Mouse (Mus musculus): ENCODE results near the gene Sohlh2. TPM values are rescaled to one million over a fixed set of nuclear protein-coding genes. Genes with fewer than 3 reads are reported as not detected.

Sohlh2 gene
- polyA plus RNA-seq, 1 experiment from 2014 or later: not detected

GRCm38 (mm10) chr3:55222502-55222901 lies 40.7 kb downstream of the Sohlh2 start:
- WGBS: 87% methylated on average over 2 of the region's 2 CpGs
- H3K9ac ChIP-seq (ENCODE audit: low read depth, low read length): no peak overlapping the region
- H3K4me1 ChIP-seq (replicated peaks; ENCODE audit: control insufficient read depth, insufficient read depth, low read length): no peaks in the 10 kb centered on the region
- no peak overlapping the region for H3K27ac ChIP-seq (ENCODE audit: low read depth, low read length)
- H3K36me3 ChIP-seq (ENCODE audit: control insufficient read depth, insufficient read depth, low read length): no peaks in the 10 kb centered on the region
- no peak for DNase-seq (ENCODE audit: low spot score)
- no peak for ATAC-seq (replicated peaks; ENCODE audit: low FRiP score)
- H3K4me3 ChIP-seq (ENCODE audit: low read depth, low read length): no peak overlapping the region
- H3K27me3 ChIP-seq (replicated peaks; ENCODE audit: control insufficient read depth, insufficient read depth, low read length): no peaks in the 10 kb centered on the region
- H3K9me3 ChIP-seq (ENCODE audit: control insufficient read depth, low read length): no peaks in the 10 kb centered on the region
- no peak overlapping the region for H3K4me2 ChIP-seq

DNA sequence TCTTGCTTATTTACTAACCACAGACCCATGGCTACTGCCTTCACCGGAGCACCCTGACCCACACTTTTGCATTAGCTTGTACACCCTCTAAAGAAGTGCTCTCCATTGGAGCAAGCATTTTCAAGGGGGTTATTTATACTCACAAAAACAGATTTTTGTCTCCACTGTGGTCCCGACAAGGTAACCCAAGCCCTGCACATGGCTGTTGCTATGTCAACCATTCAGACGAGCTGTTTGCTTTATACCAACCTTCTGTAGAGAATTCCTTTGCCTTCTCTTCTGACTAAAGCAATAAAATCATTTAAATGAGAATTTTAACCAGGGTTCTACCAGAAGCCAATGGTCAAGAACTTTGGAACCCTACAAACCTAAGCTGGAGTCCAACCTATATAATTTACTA lies 42.0 kb downstream of the Sohlh2 start:
- H3K27me3 ChIP-seq (replicated peaks; ENCODE audit: control insufficient read depth, insufficient read depth, low read length): no peaks in the 10 kb centered on the region
- H3K27ac ChIP-seq (ENCODE audit: low read depth, low read length): no peak overlapping the region
- ATAC-seq (replicated peaks; ENCODE audit: low FRiP score) (no peak), DNase-seq (ENCODE audit: low spot score) (no peak)
- H3K9me3 ChIP-seq (ENCODE audit: control insufficient read depth, low read length): no peaks in the 10 kb centered on the region
- H3K4me3 ChIP-seq (ENCODE audit: low read depth, low read length): no peak overlapping the region
- H3K36me3 ChIP-seq (ENCODE audit: control insufficient read depth, insufficient read depth, low read length): no peaks in the 10 kb centered on the region
- no peak overlapping the region for H3K9ac ChIP-seq (ENCODE audit: low read depth, low read length)
- no peak overlapping the region for H3K4me2 ChIP-seq
- H3K4me1 ChIP-seq (replicated peaks; ENCODE audit: control insufficient read depth, insufficient read depth, low read length): no peaks in the 10 kb centered on the region
- WGBS: 87% methylated on average over 3 of the region's 3 CpGs

GRCm38 (mm10) chr3:55226501-55227213 lies 44.8 kb downstream of the Sohlh2 start:
- H3K27ac ChIP-seq (ENCODE audit: low read depth, low read length): no peak overlapping the region
- no peaks in the 10 kb centered on the region for H3K9me3 ChIP-seq (ENCODE audit: control insufficient read depth, low read length)
- H3K9ac ChIP-seq (ENCODE audit: low read depth, low read length): no peak overlapping the region
- no peaks in the 10 kb centered on the region for H3K4me1 ChIP-seq (replicated peaks; ENCODE audit: control insufficient read depth, insufficient read depth, low read length)
- H3K4me2 ChIP-seq: no peak overlapping the region
- H3K4me3 ChIP-seq (ENCODE audit: low read depth, low read length): no peak overlapping the region
- 33% methylated on average over 18 of the region's 18 CpGs for WGBS
- DNase-seq (ENCODE audit: low spot score) (no peak), ATAC-seq (replicated peaks; ENCODE audit: low FRiP score) (no peak)
- H3K27me3 ChIP-seq (replicated peaks; ENCODE audit: control insufficient read depth, insufficient read depth, low read length): no peaks in the 10 kb centered on the region
- H3K36me3 ChIP-seq (ENCODE audit: control insufficient read depth, insufficient read depth, low read length): no peaks in the 10 kb centered on the region

- 28% methylated on average over 4 of the region's 4 CpGs for WGBS
- H3K9me3 ChIP-seq (ENCODE audit: control insufficient read depth, low read length): no peaks in the 10 kb centered on the region
- H3K27ac ChIP-seq (ENCODE audit: low read depth, low read length): no peak overlapping the region
- no peak overlapping the region for H3K4me3 ChIP-seq (ENCODE audit: low read depth, low read length)
- H3K4me1 ChIP-seq (replicated peaks; ENCODE audit: control insufficient read depth, insufficient read depth, low read length): no peaks in the 10 kb centered on the region
- H3K36me3 ChIP-seq (ENCODE audit: control insufficient read depth, insufficient read depth, low read length): no peaks in the 10 kb centered on the region
- no peak for DNase-seq (ENCODE audit: low spot score)
- no peak overlapping the region for H3K9ac ChIP-seq (ENCODE audit: low read depth, low read length)
- no peaks in the 10 kb centered on the region for H3K27me3 ChIP-seq (replicated peaks; ENCODE audit: control insufficient read depth, insufficient read depth, low read length)
- no peak for ATAC-seq (replicated peaks; ENCODE audit: low FRiP score)
- no peak overlapping the region for H3K4me2 ChIP-seq
Measured at GRCm38 (mm10) chr3:55227214-55227581, 45.4 kb downstream of the Sohlh2 start.

DNA sequence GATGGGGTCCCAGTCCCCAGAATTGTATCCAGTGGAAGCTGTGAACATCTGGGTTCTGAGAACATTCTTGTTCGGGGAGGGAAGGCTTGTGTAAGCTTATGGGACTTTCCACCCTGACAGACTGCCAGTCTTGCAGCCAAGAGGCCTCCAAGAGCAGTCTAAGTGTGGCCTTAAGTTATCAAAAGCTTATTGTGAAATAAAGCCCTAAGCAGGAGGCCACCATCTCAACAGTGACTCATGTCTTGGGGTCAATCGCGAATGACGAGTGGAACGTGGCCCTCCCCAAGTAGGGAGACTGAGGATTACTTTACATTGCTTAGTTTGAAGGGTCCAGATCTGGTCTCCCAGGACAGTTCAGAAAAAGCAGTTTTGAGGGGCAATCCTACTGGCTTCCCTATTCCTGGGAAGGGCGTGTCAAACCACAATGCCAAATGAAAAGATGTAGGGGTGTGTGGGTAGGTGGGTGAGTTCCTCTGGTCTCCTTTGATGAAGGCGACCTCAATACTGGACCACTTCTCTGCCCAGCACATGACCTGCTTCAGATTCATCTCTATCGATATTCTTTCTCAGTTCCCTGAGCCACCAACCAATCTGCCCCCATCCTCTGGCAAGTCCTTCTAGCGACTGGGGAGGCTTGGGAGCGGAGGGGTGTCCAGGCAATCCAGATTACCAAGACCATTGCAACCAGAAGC lies 60.0 kb downstream of the Sohlh2 start, which contains the start of gene Dclk1:
Gene Dclk1, plus strand, starts transcription at position 635 of the 692 bp plus-strand sequence.
- no peak within 1 kb of the TSS for H3K27ac ChIP-seq (ENCODE audit: low read depth, low read length)
- H3K36me3 ChIP-seq (ENCODE audit: control insufficient read depth, insufficient read depth, low read length): no peaks in the 10 kb centered on the region
- peaks cover 28% of the 10 kb centered on the region for H3K27me3 ChIP-seq (replicated peaks; ENCODE audit: control insufficient read depth, insufficient read depth, low read length)
- H3K4me2 ChIP-seq: peak within 1 kb of the TSS; percentile 61
- ATAC-seq (replicated peaks; ENCODE audit: low FRiP score): no peak
- H3K4me3 ChIP-seq (ENCODE audit: low read depth, low read length): peak within 1 kb of the TSS; percentile 40
- 36% methylated on average over 10 of the region's 10 CpGs for WGBS
- no peaks in the 10 kb centered on the region for H3K4me1 ChIP-seq (replicated peaks; ENCODE audit: control insufficient read depth, insufficient read depth, low read length)
- H3K9ac ChIP-seq (ENCODE audit: low read depth, low read length): no peak within 1 kb of the TSS
- DNase-seq (ENCODE audit: low spot score): no peak
- no peaks in the 10 kb centered on the region for H3K9me3 ChIP-seq (ENCODE audit: control insufficient read depth, low read length)

DNA sequence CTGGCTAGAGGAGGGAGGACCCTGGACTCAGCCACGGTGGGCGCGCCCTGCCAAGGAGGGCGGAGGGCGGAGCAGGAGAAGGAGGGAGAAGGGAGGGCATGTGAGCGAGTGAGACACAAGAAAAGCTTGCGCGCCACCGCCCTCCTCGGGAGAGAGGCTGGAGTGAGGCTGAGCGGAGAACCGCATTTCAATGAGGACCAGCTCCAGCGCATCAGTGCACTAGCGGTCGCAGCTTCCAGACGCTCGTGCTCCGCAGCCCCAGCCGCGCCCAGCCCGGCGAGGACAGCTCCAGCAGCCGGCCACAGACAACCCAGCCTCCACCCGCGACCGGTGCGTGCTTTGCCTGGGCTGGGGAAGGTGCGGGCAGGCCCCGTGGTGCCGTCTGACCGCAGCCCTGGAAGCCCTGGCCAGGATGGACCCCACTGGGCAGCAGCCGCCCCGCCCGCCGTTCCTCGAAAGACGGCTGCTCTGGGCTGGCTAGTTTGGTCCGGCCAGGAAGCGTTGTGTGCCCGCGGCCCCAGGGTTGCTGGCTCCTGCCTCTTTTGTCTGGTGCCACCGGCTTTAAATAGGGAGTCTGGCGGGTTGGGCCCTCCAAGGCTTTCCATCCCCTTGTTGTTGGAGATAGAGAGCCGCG lies 60.7 kb downstream of the Sohlh2 start:
- Histone ChIP-seq H3K4me2 (peak overlapping the region; percentile 61), H3K27me3 (replicated peaks; ENCODE audit: control insufficient read depth, insufficient read depth, low read length) (peaks cover 28% of the 10 kb centered on the region), H3K4me3 (ENCODE audit: low read depth, low read length) (peak overlapping the region; percentile 40), H3K9me3 (ENCODE audit: control insufficient read depth, low read length) (no peaks in the 10 kb centered on the region), H3K36me3 (ENCODE audit: control insufficient read depth, insufficient read depth, low read length) (no peaks in the 10 kb centered on the region), H3K4me1 (replicated peaks; ENCODE audit: control insufficient read depth, insufficient read depth, low read length) (no peaks in the 10 kb centered on the region), H3K27ac (ENCODE audit: low read depth, low read length) (no peak overlapping the region), H3K9ac (ENCODE audit: low read depth, low read length) (no peak overlapping the region)
- WGBS: 3% methylated on average over 45 of the region's 45 CpGs
- DNase-seq (ENCODE audit: low spot score) (peak; percentile 51), ATAC-seq (replicated peaks; ENCODE audit: low FRiP score) (peak; percentile 36; the same call in 1 of the 2 replicates)

DNA sequence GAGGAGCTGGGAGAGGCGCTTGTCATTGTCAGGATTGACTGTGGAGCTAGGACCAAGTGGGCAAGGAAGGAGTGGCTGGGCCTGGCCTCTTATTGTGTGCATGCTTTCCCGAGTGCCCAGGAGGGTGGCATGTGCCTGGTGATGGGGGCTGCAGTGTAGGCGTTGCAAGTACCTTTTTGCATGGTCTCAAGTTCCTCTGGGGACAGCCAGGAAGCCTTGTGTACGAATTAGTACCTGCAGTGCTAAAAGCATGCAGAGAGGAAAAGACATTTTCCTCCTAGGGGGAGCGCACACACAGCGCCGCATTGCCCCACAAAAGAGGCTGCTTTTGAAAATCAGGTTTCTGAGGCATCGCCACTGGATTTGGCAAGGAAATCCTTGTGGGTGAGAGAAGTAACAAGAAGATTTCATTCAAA lies 61.2 kb downstream of the Sohlh2 start:
- no peak overlapping the region for H3K27ac ChIP-seq (ENCODE audit: low read depth, low read length)
- H3K27me3 ChIP-seq (replicated peaks; ENCODE audit: control insufficient read depth, insufficient read depth, low read length): peaks cover 28% of the 10 kb centered on the region
- 12% methylated on average over 8 of the region's 8 CpGs for WGBS
- no peaks in the 10 kb centered on the region for H3K4me1 ChIP-seq (replicated peaks; ENCODE audit: control insufficient read depth, insufficient read depth, low read length)
- DNase-seq (ENCODE audit: low spot score) (no peak), ATAC-seq (replicated peaks; ENCODE audit: low FRiP score) (no peak)
- H3K4me3 ChIP-seq (ENCODE audit: low read depth, low read length): peak overlapping the region; percentile 40
- no peaks in the 10 kb centered on the region for H3K9me3 ChIP-seq (ENCODE audit: control insufficient read depth, low read length)
- peak overlapping the region; percentile 61 for H3K4me2 ChIP-seq
- H3K9ac ChIP-seq (ENCODE audit: low read depth, low read length): no peak overlapping the region
- H3K36me3 ChIP-seq (ENCODE audit: control insufficient read depth, insufficient read depth, low read length): no peaks in the 10 kb centered on the region

- Histone ChIP-seq H3K9me3 (ENCODE audit: control insufficient read depth, low read length) (no peaks in the 10 kb centered on the region), H3K4me2 (no peak overlapping the region), H3K27ac (ENCODE audit: low read depth, low read length) (no peak overlapping the region), H3K4me3 (ENCODE audit: low read depth, low read length) (no peak overlapping the region), H3K4me1 (replicated peaks; ENCODE audit: control insufficient read depth, insufficient read depth, low read length) (no peaks in the 10 kb centered on the region), H3K36me3 (ENCODE audit: control insufficient read depth, insufficient read depth, low read length) (no peaks in the 10 kb centered on the region), H3K9ac (ENCODE audit: low read depth, low read length) (no peak overlapping the region), H3K27me3 (replicated peaks; ENCODE audit: control insufficient read depth, insufficient read depth, low read length) (peaks cover 28% of the 10 kb centered on the region)
- WGBS: 81% methylated on average over 6 of the region's 6 CpGs
- ATAC-seq (replicated peaks; ENCODE audit: low FRiP score) (no peak), DNase-seq (ENCODE audit: low spot score) (no peak)
Measured at GRCm38 (mm10) chr3:55244087-55244486, 62.3 kb downstream of the Sohlh2 start.
